Mouse (Mus musculus) CH12.LX (cell line): ENCODE results near the gene Tmem132d. TPM values are rescaled to one million over a fixed set of nuclear protein-coding genes. Genes with fewer than 3 reads are reported as not detected.

Experiments used
- DNase-seq: peaks from one replicate; pipeline ENCODE4 v3.0.0-alpha.2; 2013; ENCODE audit errors: extremely low read depth
- H3K27ac ChIP-seq: 2 replicates; pipeline ENCODE4 v1.5.1; 2012; ENCODE audit warnings: low read depth, mild to moderate bottlenecking, control low read depth, moderate library complexity; ENCODE audit not compliant: insufficient read depth
- H3K27me3 ChIP-seq: replicated peaks from 2 replicates; pipeline ENCODE3; 2012; ENCODE audit warnings: inconsistent platforms
- H3K36me3 ChIP-seq, 2 experiments: replicated peaks in 1 of 2; 2 replicates each; pipeline versions ENCODE3 to v1.6.1; 2012; ENCODE audit warnings: inconsistent platforms in 1 of 2, low read length in 1 of 2, mild to moderate bottlenecking in 1 of 2, mixed read lengths in 1 of 2, moderate library complexity in 1 of 2; ENCODE audit not compliant: control insufficient read depth in 1 of 2, insufficient read depth in 1 of 2
- H3K4me1 ChIP-seq, 2 experiments: 2 replicates each; pipeline ENCODE4 v1.6.1; 2012; ENCODE audit warnings: inconsistent platforms in 1 of 2, moderate library complexity in 1 of 2; ENCODE audit not compliant: insufficient read depth in 2 of 2, control insufficient read depth in 1 of 2
- H3K4me2 ChIP-seq: 2 replicates; pipeline ENCODE4 v1.6.1; 2012; ENCODE audit warnings: low read depth, mild to moderate bottlenecking, control low read depth; ENCODE audit not compliant: poor library complexity, insufficient read depth, severe bottlenecking
- H3K4me3 ChIP-seq, 3 experiments: fragments of 150-350 bp in 1 of 3; sonication (generic) in 1 of 3; replicated peaks in 1 of 3; 2 replicates each; pipeline versions ENCODE3 to v1.5.1; 2011 to 2012; ENCODE audit warnings: low read depth in 2 of 3, low read length in 2 of 3, mild to moderate bottlenecking in 2 of 3, moderate library complexity in 2 of 3, control low read depth in 1 of 3, improper control_type of control experiment in 1 of 3, inconsistent platforms in 1 of 3, mixed read lengths in 1 of 3; ENCODE audit not compliant: poor library complexity in 1 of 3
- H3K79me2 ChIP-seq: replicated peaks from 2 replicates; pipeline ENCODE4 v1.6.1; 2012; ENCODE audit warnings: mild to moderate bottlenecking, moderate library complexity; ENCODE audit not compliant: control insufficient read depth, poor library complexity, insufficient read depth, severe bottlenecking; ENCODE audit errors: extremely low read depth
- H3K9ac ChIP-seq: 2 replicates; pipeline ENCODE4 v1.6.1; 2012; ENCODE audit warnings: low read depth, mild to moderate bottlenecking, control low read depth, moderate library complexity; ENCODE audit not compliant: insufficient read depth
- H3K9me3 ChIP-seq: replicated peaks from 2 replicates; pipeline ENCODE3; 2012; ENCODE audit warnings: low read length, inconsistent platforms, mixed read lengths
- BHLHE40 ChIP-seq: IDR thresholded peaks from 2 replicates; pipeline ENCODE4 v1.6.1; 2011; ENCODE audit warnings: mild to moderate bottlenecking, low read depth, low read length, improper control_type of control experiment
- CTCF ChIP-seq, 2 experiments: IDR thresholded peaks in 1 of 2; conservative IDR thresholded peaks in 1 of 2; 2 replicates each; pipeline ENCODE4 v1.5.1; 2011 to 2012; ENCODE audit warnings: low read depth in 2 of 2, low read length in 2 of 2, improper control_type of control experiment in 1 of 2, inconsistent platforms in 1 of 2, mild to moderate bottlenecking in 1 of 2, moderate library complexity in 1 of 2
- ELF1 ChIP-seq: IDR thresholded peaks from 2 replicates; pipeline ENCODE4 v1.6.1; 2014; ENCODE audit warnings: low read depth, mild to moderate bottlenecking, inconsistent platforms, low read length, improper control_type of control experiment
- EP300 ChIP-seq: IDR thresholded peaks from 2 replicates; pipeline ENCODE4 v1.6.1; 2011; ENCODE audit warnings: low read length, improper control_type of control experiment
- HCFC1 ChIP-seq: IDR thresholded peaks from 2 replicates; pipeline ENCODE4 v1.6.1; 2012; ENCODE audit warnings: low read depth, mild to moderate bottlenecking, inconsistent platforms, low read length, improper control_type of control experiment
- IRF4 ChIP-seq: IDR thresholded peaks from 2 replicates; pipeline ENCODE4 v1.6.1; 2014; ENCODE audit warnings: low read depth, mild to moderate bottlenecking, inconsistent platforms, low read length, improper control_type of control experiment
- JUN ChIP-seq: IDR thresholded peaks from 2 replicates; pipeline ENCODE4 v1.6.1; 2011; ENCODE audit warnings: low read depth, mild to moderate bottlenecking, low read length, improper control_type of control experiment, moderate library complexity; ENCODE audit not compliant: insufficient read depth
- MAFK ChIP-seq: IDR thresholded peaks from 2 replicates; pipeline ENCODE4 v1.6.1; 2011; ENCODE audit warnings: low read length, improper control_type of control experiment; ENCODE audit not compliant: insufficient replicate concordance
- MAX ChIP-seq: IDR thresholded peaks from 2 replicates; pipeline ENCODE4 v1.6.1; 2011; ENCODE audit warnings: low read length, improper control_type of control experiment
- MAZ ChIP-seq: IDR thresholded peaks from 2 replicates; pipeline ENCODE4 v1.6.1; 2012; ENCODE audit warnings: low read depth, mild to moderate bottlenecking, inconsistent platforms, low read length, improper control_type of control experiment, moderate library complexity
- MEF2A ChIP-seq: IDR thresholded peaks from 2 replicates; pipeline ENCODE4 v1.6.1; 2014; ENCODE audit warnings: low read depth, mild to moderate bottlenecking, inconsistent platforms, low read length, improper control_type of control experiment, borderline replicate concordance
- NELFE ChIP-seq: IDR thresholded peaks from 2 replicates; pipeline ENCODE4 v1.6.1; 2011; ENCODE audit warnings: low read depth, low read length, improper control_type of control experiment
- NRF1 ChIP-seq: IDR thresholded peaks from 2 replicates; pipeline ENCODE4 v1.6.1; 2014; ENCODE audit warnings: low read depth, mild to moderate bottlenecking, inconsistent platforms, low read length, improper control_type of control experiment, moderate library complexity
- PAX5 ChIP-seq: IDR thresholded peaks from 2 replicates; pipeline ENCODE4 v1.6.1; 2012; ENCODE audit warnings: low read length, inconsistent platforms, mixed read lengths
- POLR2A ChIP-seq: IDR thresholded peaks from 2 replicates; pipeline ENCODE4 v1.6.1; 2011; ENCODE audit warnings: low read depth, mild to moderate bottlenecking, improper control_type of control experiment, low read length
- POLR2AphosphoS2 ChIP-seq: IDR thresholded peaks from 2 replicates; pipeline ENCODE4 v1.6.1; 2011; ENCODE audit warnings: low read depth, low read length, improper control_type of control experiment
- RCOR1 ChIP-seq: conservative IDR thresholded peaks from 2 replicates; pipeline ENCODE4 v1.6.1; 2012; ENCODE audit warnings: low read depth, mild to moderate bottlenecking, inconsistent platforms, low read length, improper control_type of control experiment
- SMC3 ChIP-seq: IDR thresholded peaks from 2 replicates; pipeline ENCODE4 v1.6.1; 2011; ENCODE audit warnings: low read depth, low read length, improper control_type of control experiment
- TBP ChIP-seq: conservative IDR thresholded peaks from 2 replicates; pipeline ENCODE4 v1.6.1; 2011; ENCODE audit warnings: low read depth, low read length, improper control_type of control experiment
- TCF12 ChIP-seq: IDR thresholded peaks from 2 replicates; pipeline ENCODE4 v1.6.1; 2014; ENCODE audit warnings: low read depth, mild to moderate bottlenecking, inconsistent platforms, low read length, improper control_type of control experiment
- USF2 ChIP-seq: conservative IDR thresholded peaks from 2 replicates; pipeline ENCODE4 v1.6.1; 2011; ENCODE audit warnings: low read depth, low read length, improper control_type of control experiment
- ZKSCAN1 ChIP-seq: IDR thresholded peaks from 2 replicates; pipeline ENCODE4 v1.6.1; 2012; ENCODE audit warnings: low read depth, inconsistent platforms, low read length, improper control_type of control experiment, borderline replicate concordance
- dilution Hi-C: fragments of 300-500 bp; cut with MboI; formaldehyde crosslinking; loops from 2 replicates; pipeline ENCODE4 v1.14.3; 2020; ENCODE audit warnings: low sequenced_read_pairs; ENCODE audit not compliant: extremely low pct_unique_long_range_greater_than_20kb, extremely low pct_ligation_motif_present
- in situ Hi-C: fragments of 300-500 bp; cut with MboI; formaldehyde crosslinking; loops from 3 replicates; pipeline ENCODE4 v1.14.3; 2019; ENCODE audit warnings: low sequenced_read_pairs, low pct_ligation_motif_present, low pct_unique_long_range_greater_than_20kb, mixed read lengths
- polyA plus RNA-seq: library from polyadenylated mRNA; unstranded; fragments of >175 nt; gene quantifications from 2 replicates; pipeline ENCODE4 v1.2.1, GENCODE M21; 2012; ENCODE audit warnings: low read depth; ENCODE audit not compliant: insufficient read length
- total RNA-seq, 2 experiments: library from RNA; depleted of rRNA; stranded (reverse); fragments of 300-350 nt in 1 of 2; fragments of >200 nt in 1 of 2; gene quantifications; 2 replicates each; pipeline ENCODE4 v1.2.3; 2012 to 2014

The Tmem132d gene
- total and polyA plus RNA-seq, 3 experiments = not detected

DNA sequence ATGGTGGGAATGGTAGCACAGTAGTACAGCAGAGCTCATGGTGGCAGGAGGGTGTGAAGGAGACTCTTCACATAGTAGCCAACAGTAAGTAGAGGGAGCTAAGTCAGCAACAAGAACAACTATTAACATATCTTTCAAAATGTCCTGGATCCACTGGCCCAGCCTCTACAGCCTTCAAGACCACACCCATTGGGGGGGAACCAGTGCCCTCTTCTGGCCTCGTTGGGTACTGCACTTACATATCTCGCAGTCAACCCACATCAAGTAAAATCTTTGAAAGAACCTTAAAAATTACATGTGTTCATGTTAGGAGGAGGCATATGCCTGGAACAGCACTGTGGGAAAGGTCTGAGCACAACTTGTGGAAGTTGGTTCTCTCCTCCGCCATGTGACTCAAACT, 17.9 kb upstream of the Tmem132d start:
- Histone ChIP-seq H3K9me3 (peaks cover 85% of the 10 kb centered on the region), H3K4me1 (no peaks in the 10 kb centered on the region), H3K4me2 (no peak overlapping the region), H3K4me3 (no peak overlapping the region)
- dilution Hi-C loops (no loop called here), in situ Hi-C loops (no loop called here)
- TF ChIP-seq NELFE (no peak), SMC3 (no peak), BHLHE40 (no peak), NRF1 (no peak), USF2 (no peak), PAX5 (no peak), IRF4 (no peak)
- TF ChIP-seq, all 38 proteins: peak for 0
- Histone ChIP-seq H3K36me3 (no peaks in the 10 kb centered on the region), H3K27me3 (no peaks in the 10 kb centered on the region), H3K9ac (no peak overlapping the region), H3K79me2 (no peaks in the 10 kb centered on the region), H3K27ac (no peak overlapping the region)
- DNase-seq = no peak

- Histone ChIP-seq H3K36me3 (no peaks in the 10 kb centered on the region), H3K9me3 (peaks cover 87% of the 10 kb centered on the region), H3K4me2 (no peak overlapping the region), H3K27ac (no peak overlapping the region), H3K4me1 (no peaks in the 10 kb centered on the region), H3K79me2 (no peaks in the 10 kb centered on the region), H3K27me3 (no peaks in the 10 kb centered on the region), H3K4me3 (no peak overlapping the region), H3K9ac (no peak overlapping the region)
- DNase-seq = no peak
- dilution Hi-C loops (no loop called here), in situ Hi-C loops (no loop called here)
- TF ChIP-seq NELFE (no peak), PAX5 (no peak), CTCF (conservative IDR thresholded peaks at IDR 0.05 in 1 of 2, IDR thresholded peaks at IDR 0.05 in 1 of 2; ENCODE audit: low read depth in 2 of 2, low read length in 2 of 2) (no peak), MAX (no peak), POLR2A (no peak), EP300 (no peak), MAFK (no peak), RCOR1 (no peak), ELF1 (no peak), TBP (no peak), BHLHE40 (no peak), TCF12 (no peak), POLR2AphosphoS2 (no peak), MEF2A (no peak), JUN (no peak), ZKSCAN1 (no peak), HCFC1 (no peak), MAZ (no peak), NRF1 (no peak)
These were observed 12.0 kb upstream of the Tmem132d start for GRCm38 (mm10) chr5:128444876-128445275.
